Mouse (Mus musculus): ENCODE data around the gene Stk32b. TPM values are rescaled to one million over a fixed set of nuclear protein-coding genes. Genes with fewer than 3 reads are reported as not detected.

Gene Stk32b
- total RNA-seq, 2 experiments from 2014 or later: 1.7 to 5.0 TPM

DNA sequence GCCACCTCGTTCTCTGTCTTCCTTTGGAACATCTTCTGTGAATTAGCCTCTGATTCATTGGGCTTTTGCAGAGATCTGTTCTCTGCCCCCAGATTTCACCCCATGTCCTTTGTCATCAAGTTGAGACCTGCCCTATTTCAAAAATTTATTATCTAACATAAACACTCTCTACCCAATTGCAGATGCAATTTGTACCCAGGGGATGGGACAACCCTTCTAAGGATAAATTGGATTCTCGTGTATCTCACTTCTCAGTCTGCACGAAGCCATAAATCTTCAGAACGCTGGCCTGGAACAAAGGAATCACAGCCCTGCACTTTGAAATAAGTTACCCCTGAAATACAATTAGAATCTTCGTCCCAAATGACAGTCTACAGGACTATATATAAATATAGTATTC, 191.6 kb downstream of the Stk32b start:
- no peak for DNase-seq (ENCODE audit: low spot score in 2 of 2)

DNA sequence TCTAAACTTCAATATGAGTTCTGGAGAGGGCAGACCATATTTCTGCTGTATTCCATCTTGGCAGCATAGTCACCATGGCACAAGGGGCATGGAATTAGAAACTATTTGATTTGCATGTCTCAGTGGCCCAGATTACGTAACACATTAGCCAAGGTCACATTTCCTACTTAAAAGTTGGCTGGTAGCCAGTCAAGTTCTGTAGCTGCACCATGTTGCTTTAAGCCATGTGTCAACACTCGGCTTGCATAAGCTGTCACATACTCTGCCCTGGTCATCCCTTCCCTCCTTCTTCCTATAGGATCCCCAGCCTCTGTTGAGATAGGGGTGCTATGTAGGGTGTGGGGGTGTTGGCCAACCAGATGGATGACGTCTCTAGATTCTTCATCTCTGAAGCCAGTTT, 196.5 kb downstream of the Stk32b start:
- no peak for DNase-seq (ENCODE audit: low spot score in 2 of 2)

DNA sequence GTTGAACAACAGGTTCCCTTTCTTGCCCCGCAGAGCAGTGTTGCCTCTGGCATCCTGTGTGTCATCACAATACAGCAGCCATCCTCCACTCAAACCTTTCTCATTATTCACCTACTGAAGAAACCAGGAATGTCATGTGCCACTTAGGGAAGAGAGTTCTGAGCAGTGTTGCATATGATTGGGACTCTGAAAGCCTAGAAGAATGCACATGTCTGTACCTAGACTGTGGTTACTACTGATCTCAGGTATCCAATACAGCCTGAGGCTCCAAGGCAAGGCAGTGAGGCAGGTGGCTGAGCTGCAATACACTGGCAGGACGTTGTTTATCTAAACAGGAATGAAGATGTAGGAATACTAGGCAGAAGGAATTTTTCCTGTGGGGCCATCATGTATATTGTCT, 204.5 kb downstream of the Stk32b start:
- no peak for DNase-seq (ENCODE audit: low spot score in 2 of 2)

DNA sequence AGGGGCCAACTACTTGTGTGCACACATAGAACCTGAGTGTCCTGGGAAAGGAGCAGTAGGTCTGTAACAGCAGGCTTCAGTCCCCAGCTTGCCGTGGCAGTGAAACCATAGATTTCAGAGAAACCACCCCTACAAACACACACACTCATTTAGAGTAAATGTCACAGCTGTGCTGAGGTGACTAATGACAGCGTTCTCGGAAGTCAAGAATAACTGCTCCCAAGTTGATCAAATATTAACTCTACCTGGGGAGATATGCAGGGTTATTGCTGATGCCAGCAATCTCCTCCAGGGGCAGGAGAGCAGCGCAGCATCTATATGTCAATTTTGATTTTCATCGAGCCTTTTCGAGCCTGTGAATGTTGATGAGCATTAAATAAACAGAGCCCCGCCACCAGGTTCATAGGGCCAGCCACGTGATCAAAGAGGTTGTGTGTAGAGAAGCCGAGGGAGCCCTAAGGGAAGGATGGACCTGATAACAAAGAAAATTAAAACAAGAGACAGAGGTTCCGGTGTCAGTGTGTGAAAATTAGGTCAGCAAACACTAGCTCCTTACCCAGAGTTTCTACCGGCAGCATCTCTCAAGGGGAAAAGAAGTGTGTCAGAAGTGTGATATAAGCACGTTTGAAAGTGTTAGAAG, 210.0 kb downstream of the Stk32b start:
- no peak for DNase-seq (ENCODE audit: low spot score in 2 of 2)

DNA sequence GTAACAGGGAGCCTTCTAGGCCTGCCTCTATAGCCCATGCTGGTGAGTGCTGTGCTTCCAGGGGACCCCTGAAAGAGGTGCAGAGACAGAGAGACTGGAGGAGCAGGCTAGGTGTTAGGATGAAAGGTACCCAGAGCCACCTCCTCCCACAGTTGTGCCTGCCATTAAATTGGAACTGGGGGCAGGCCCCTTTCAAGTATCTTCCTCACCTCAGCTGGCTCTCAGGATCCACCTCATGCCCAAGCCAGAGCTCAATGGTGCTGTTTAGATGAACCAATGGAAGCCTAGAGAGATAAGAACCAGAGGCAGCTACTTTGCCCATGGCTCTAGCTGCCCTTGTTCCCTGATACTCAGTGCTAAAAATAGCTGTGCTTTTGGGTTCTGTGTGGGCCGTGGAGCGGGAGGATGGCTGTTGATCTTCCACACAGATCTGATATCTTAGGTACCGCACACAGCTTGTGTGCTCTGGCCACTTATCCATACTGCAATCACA, 221.9 kb downstream of the Stk32b start:
- no peak for DNase-seq (ENCODE audit: low spot score in 2 of 2)

DNA sequence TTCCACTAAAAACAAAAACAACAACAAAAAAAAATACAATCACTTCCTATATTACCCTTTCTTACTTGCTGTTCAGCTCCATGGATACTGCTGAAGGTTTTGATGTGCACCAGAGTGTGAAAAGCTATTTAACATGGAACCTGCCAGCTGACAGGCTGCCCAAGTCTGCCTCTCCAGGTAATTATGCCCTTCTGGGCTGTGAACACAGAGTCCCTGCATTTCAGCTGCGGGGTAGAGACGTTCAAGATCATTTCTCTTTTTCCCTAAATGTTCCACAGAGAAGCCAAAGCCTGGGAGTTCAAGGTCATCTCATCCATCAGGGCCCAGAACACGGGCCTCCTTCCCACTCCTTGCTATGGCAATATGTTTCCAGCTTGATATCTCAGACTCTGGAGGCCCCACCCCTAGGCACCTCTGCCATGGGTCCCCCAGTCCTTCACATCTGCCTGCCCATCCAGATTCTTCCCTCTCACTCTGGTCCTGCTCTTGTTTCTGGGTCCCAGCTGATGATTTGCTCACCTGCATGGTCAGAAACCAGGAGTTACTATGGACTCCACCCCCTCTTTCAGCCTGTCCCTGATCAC, 244.9 kb downstream of the Stk32b start:
- DNase-seq (ENCODE audit: low spot score in 2 of 2): no peak

DNA sequence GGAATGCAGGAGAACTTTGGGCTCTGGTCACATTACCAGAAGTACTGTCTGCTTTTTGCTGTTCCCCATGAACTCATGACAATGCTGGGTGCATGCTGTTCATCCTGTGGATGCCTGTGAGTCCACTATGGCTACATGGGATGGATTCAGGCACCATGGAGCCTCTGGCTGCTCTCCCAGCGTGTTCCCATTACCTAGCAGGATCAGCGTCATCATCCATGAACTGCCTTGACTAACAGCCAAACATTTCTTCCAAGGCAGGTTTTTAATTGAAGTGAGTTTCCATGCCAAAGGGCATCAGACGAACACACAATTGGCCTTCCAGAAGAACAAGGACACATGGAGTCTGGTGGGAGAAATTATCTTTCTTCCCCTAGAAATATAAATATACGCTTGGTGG, 245.4 kb downstream of the Stk32b start:
- no peak for DNase-seq (ENCODE audit: low spot score in 2 of 2)

DNA sequence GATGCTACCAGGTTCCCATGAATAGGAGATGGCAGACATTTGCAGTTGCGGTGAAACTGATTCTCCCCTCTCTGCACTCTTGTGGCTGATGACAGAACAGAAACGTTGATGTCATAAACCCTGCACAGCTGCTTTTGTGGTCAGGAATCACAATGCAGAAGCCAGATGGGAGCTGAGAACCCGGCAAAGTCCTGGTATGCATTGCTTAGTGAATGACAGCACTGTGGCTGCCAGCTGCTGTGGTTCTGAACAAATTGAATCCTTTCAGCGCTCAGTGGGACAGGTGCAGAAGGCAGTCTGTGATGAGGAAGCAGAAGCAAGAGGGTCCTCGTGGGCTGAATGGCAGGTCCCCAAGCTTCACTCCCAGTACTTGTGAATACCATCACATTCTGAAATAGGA, 247.9 kb downstream of the Stk32b start:
- no peak for DNase-seq (ENCODE audit: low spot score in 2 of 2)

DNA sequence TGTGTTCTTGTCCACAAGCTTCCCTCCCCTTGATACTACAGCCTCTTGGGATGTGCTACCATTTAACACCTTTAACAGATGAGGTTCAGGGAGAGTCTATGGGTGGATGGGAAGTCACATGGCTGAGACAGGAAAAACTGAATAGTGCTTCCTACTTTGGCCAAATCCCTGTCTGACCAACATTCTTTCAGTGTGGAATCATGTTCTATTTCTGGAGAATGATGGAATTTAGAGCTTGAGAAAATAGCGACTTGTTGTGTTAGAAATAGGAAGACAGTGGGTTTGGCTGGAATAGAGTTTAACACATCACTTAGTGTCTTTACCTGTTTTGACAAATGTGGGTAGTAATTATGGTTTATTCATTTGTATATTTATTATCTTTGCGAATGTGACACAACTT, 249.3 kb downstream of the Stk32b start:
- DNase-seq (ENCODE audit: low spot score in 2 of 2): no peak

DNA sequence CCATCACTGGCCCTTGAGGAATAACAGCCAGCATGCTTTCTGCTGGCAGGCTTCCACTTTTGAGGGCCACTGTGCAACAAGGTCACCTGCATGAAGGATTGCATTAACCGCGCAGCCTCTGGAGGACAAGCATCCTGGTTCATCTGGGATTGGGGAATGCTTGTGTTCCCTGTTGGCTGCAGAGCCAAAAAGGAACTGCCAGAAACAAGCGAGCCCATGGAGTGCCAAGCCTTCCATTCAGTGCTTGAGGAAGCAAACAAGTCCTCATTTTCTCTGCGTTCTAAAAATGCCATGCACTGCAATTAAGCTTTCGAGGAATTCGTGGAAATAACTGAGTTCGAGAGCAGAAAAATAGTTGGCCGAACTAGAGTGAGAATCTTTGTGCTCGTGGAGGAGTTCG, 251.5 kb downstream of the Stk32b start:
- no peak for DNase-seq (ENCODE audit: low spot score in 2 of 2)

DNA sequence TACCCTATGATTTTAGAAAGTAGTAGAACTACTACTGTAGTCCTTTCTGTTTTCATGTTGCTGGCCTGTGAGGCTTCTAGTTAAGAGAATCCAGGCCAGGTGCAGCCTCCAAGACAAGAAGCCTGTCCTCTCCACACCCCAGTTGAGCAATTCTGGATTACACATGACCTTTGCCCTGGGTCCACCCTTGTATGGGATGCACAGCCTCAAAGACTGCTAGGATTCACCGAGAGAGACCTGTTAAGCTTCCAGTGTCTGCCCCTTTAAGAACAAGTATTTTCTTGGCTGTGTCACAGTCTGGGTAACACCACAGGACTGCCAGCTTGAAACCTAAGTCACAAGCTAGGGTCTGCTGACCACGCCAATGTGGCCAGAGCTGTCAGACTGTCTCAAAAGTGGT, 258.7 kb downstream of the Stk32b start:
- DNase-seq (ENCODE audit: low spot score in 2 of 2): no peak

DNA sequence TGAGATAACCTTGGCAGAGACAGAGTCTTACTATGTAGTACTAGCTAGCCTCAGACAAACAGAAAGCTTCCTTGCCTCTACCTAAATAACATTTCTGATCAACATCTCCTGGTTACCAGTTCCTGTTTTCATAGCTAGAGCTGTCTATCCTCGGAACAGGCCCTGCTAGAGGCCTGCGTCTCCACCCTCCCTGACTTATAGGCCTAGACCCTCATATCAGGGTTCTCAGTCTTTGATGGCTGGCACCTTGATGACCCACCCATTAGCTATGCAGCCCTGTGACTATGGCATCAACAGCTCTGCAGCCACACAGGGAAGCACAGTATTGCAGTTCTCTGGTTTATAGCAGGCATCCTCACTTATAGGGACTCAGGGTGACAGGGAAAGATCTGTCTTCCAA, 259.1 kb downstream of the Stk32b start:
- DNase-seq (ENCODE audit: low spot score in 2 of 2): no peak

DNA sequence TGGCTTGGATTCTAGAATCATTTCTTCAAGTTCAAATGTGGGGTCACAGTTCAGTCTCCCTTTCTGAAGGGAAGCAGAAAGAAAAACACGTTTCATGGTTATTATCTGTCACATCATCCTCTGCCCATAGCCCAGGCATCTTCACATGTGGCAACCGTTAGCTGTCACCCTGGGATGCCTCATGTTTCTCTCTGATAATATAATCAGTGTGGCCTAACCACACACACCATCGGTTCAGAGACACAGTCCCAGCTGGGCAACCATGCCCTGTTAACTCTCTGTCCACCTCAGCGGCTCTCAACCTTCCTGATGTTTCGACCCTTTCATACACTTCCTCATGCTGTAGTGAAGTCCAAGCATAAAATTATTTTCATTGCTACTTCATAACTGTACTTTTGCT, 259.8 kb downstream of the Stk32b start:
- DNase-seq (ENCODE audit: low spot score in 2 of 2): no peak

DNA sequence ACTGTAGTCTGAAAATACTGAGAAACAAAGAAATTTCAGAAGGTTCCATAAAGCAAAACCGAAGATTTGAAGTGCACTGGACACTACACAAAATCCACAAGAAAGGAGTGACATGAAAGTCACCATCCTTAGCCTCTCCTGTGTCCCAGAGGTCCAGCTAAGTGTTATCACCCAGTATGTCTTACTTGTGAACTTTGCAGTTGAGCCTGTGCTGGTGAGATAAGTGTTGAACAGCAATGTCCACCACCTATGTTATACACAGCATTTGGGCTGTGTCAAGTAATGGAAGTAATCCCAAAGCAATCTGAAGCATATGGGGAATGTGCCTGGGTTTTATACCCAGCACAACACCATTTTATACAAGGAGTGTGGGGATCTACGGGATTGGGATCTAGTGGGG, 260.4 kb downstream of the Stk32b start:
- no peak for DNase-seq (ENCODE audit: low spot score in 2 of 2)

DNA sequence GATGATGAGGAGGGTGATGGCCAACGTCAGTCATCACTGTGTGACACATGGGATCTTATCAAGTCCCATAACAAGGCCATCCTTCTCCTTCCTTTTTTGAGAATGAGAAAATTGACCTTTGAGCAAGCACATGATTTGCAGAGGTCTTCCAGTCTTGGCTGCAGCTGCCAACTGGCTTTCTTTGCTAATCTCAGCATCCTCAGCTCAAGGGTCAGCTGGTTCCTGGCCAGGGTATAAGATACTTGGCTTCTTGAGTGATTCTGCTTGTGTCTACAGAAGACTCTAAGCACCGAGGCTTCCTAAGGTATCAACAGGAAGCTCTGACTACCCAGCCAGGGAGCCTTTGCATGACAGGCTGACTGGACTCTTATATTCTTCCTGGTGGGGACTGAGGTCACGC, 269.4 kb downstream of the Stk32b start:
- DNase-seq (ENCODE audit: low spot score in 2 of 2): no peak

DNA sequence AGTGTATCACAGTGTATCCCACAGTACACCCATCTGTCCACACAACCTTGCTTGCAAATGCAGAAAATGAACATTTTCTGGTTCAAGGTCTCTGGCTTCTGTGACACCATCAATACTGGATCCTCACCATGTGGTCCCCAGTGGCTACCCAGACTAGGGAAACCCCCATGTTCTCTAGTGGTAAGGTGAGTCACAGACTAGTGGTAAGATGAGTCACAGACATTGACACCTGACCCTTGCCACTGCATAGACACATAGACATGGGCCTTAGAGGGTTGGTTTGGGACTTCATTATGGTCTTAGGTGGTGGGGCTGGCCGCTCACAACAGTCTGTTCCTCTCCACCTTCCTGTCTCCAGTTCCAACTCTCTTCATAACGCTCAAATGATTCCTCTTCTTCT, 274.2 kb downstream of the Stk32b start:
- no peak for DNase-seq (ENCODE audit: low spot score in 2 of 2)

DNA sequence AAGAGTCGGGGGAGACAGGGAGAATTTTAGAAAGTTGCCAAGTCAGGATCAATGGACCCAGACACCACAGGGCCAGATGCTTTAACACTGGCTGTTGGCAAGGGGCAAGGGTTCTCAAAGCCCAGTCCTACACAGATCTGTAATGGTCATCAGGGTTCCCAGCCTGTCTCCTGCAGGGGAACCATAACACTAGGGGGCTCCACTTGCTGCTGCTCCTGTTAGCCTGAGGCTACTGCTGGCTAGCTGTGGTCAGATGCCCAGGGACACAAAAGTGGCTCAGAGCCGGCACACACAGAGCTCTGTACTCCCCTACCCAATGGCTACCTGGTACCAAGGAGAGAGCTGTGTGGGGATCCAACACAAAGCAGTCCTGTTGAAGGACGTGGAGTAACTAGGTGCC, 281.6 kb downstream of the Stk32b start:
- no peak for DNase-seq (ENCODE audit: low spot score in 2 of 2)

DNA sequence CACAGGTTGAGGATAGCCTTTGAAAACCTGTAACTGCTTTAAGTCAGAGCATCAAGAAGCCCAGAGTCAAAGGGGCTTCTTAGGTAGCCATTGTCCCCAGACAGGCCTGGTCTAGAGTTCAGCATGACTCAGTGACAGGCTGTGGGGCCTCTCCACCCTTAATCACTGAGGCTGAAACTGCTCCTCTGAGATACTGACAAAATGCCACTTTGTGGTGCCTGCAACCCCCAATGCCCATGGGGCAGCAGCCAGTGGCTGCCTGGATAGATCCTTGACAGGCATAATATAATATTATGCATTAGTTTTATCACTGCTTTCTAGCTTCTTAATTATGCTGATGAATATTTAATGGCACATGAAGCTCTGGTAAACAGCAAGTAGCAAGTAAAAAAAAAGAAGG, 289.8 kb downstream of the Stk32b start:
- DNase-seq (ENCODE audit: low spot score in 2 of 2): no peak

DNA sequence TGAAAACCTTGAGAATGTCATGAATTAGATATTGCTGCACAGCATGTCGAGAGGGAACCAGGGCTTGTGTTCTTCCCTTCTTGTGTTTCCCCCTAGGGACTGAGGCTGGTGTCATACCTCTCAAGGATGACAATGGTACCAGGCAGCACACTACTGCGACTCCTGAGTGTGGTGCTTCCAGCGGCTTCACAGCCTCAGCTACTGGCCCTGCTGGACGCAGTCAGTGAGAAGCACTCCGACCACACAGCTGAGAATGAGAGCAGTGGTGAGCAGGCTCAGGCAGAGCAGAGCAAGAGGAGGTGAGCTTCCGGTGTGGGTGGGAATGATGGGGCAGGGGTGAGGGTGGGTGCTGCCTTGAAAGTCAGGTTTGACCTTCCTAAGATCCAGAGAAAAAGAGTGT, 297.9 kb downstream of the Stk32b start:
- no peak for DNase-seq (ENCODE audit: low spot score in 2 of 2)
